Mouse (Mus musculus) limb, embryonic 11.5 days (tissue): ENCODE measurements around the gene Cmip. TPM values are rescaled to one million over a fixed set of nuclear protein-coding genes. Genes with fewer than 3 reads are reported as not detected.

Experiments
- microRNA-seq: library from miRNA; unstranded; fragments of <30 nt; microRNA quantifications from one replicate; pipeline ENCODE4, GENCODE M21; 2016
- polyA plus RNA-seq: library from polyadenylated mRNA; unstranded; fragments of >200 nt; fragmentation: Nextera tagmentation; extraction: Ambion mirVana; gene quantifications from 2 replicates; pipeline ENCODE4 v1.2.1, GENCODE M21; 2014

Gene Cmip
- polyA plus RNA-seq, 1 experiment from 2014 or later, result 14.3 TPM

Small RNAs within 50 kb of the gene (microRNA-seq; reads per million reads assigned to microRNA genes)
- gene Mir7077 (not detected), gene Mir7078 (not detected)

Other genes with a start within 250 kb of the Cmip start
- gene Pkd1l2, start 174.6 kb upstream of the Cmip start, polyA plus RNA-seq, result not detected in 2 replicates
- gene Bco1, start 161.2 kb upstream of the Cmip start, polyA plus RNA-seq, result not detected in 2 replicates
- gene Gan, start 98.9 kb upstream of the Cmip start, polyA plus RNA-seq, result 2.4 and 2.8 TPM in 2 replicates
- 2.8 and 3.3 TPM in 2 replicates for gene Plcg2, start 241.2 kb downstream of the Cmip start, polyA plus RNA-seq